24 mouse cellular contexts compared by ENCODE assay signal in the genomic region with DNA sequence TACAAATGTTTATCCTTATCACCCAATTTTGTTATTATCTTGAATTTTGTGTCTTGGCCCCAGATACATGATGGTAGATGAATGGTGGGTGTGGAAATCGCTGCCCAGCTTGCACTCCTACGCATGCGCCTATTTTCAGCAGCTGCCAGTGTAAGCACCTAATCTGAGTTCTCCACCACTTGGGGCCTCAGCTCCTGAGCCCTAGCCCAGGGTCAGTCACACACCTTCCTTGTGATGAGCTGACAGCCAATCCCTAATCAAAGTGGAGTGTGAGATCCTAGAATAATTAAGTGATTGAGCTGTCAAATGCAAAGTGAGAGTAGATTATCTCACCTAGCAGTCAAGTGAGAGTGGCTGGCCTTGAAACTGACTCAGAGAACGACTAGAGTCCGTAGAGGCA.
DNase-seq lines count a peak whose midpoint lies in the region; ATAC-seq and TF ChIP-seq lines count a peak whose summit lies in the region.
"Had no signal": no experiment of that assay in that cellular context is flagged by ENCODE, and none has a peak within 500 bp of the region (broad histone marks: within the 10 kb centered on the region; RNA-seq: fewer than 3 reads in every experiment).

No protein-coding gene starts in this region.

- H3K27me3 ChIP-seq in heart, embryonic 10.5 days (ENCODE audit: insufficient read depth, poor library complexity, severe bottlenecking), result no peaks in the 10 kb centered on the region
- no peaks in the 10 kb centered on the region for H3K27me3 ChIP-seq in heart, postnatal 0 days (ENCODE audit: control insufficient read depth, insufficient read depth, low read length)
- H3K27me3 ChIP-seq: CH12.LX; embryonic facial prominence, embryonic 12.5 days; forebrain, embryonic 13.5 days; forebrain, embryonic 15.5 days; Patski had no signal

- WGBS in heart, embryonic 10.5 days, result 49% methylated on average over 5 of the region's 5 CpGs
- WGBS in heart, postnatal 0 days, result 47% methylated on average over 5 of the region's 5 CpGs

- H3K4me1 ChIP-seq in heart, embryonic 10.5 days, result peaks cover 10% of the 10 kb centered on the region; the same call in 1 of the 2 replicates
- H3K4me1 ChIP-seq in heart, postnatal 0 days (ENCODE audit: control insufficient read depth, insufficient read depth), result no peaks in the 10 kb centered on the region
- H3K4me1 ChIP-seq: embryonic facial prominence, embryonic 10.5 days; embryonic facial prominence, embryonic 12.5 days; forebrain, embryonic 13.5 days; forebrain, embryonic 15.5 days had no signal

- no peak for TF ChIP-seq CTCF in heart, postnatal 0 days (IDR thresholded peaks at IDR 0.05; ENCODE audit: low read depth)

- peak; percentile 75 for DNase-seq in heart, embryonic 10.5 days (ENCODE audit: low spot score)
- no peak for DNase-seq in heart, postnatal 14 days
- DNase-seq in heart, postnatal 0 days (ENCODE audit: low spot score), result no peak
- no peak for DNase-seq in heart, postnatal 4 days
- DNase-seq in retina, postnatal 1 day, result peak; percentile 9
- no peak for DNase-seq in retina, embryonic 14.5 days (ENCODE audit: low spot score)
- DNase-seq: adrenal gland, adult 8-10 months; adrenal gland, postnatal 14 days; adrenal gland, postnatal 36 days; B cell, adult 2 months; cerebellum, adult 11-12 months; cerebellum, adult 2 months; cerebellum, adult 9-10 months; cerebellum, postnatal 10 days; cerebellum, postnatal 25 days had no signal

- H3K9ac ChIP-seq in heart, postnatal 0 days (replicated peaks; ENCODE audit: low read depth, low read length), result no peak overlapping the region
- H3K9ac ChIP-seq: embryonic facial prominence, embryonic 12.5 days; forebrain, embryonic 13.5 days; forebrain, embryonic 15.5 days had no signal

- H3K27ac ChIP-seq in heart, embryonic 10.5 days, result no peak overlapping the region
- no peak overlapping the region for H3K27ac ChIP-seq in heart, postnatal 0 days (ENCODE audit: low read depth)
- H3K27ac ChIP-seq: embryonic facial prominence, embryonic 10.5 days; embryonic facial prominence, embryonic 12.5 days; forebrain, embryonic 13.5 days; forebrain, embryonic 15.5 days had no signal

- ATAC-seq in heart, postnatal 0 days (ENCODE audit: insufficient read depth, low read depth), result 0 out of 2 replicates have a peak, but pooled peaks have one; percentile 17
- ATAC-seq: activated CD4-positive, CD25-positive, alpha-beta regulatory T cell, adult 4 months; CD4-positive, CD25-positive, alpha-beta regulatory T cell, adult 4 months; forebrain, embryonic 13.5 days; forebrain, embryonic 15.5 days; Patski had no signal

- intact Hi-C loops in heart, postnatal 14 days (cut with DNase I), result no loop called here

- H3K36me3 ChIP-seq in heart, embryonic 10.5 days, result peaks cover 17% of the 10 kb centered on the region
- H3K36me3 ChIP-seq in heart, postnatal 0 days (replicated peaks; ENCODE audit: control insufficient read depth, insufficient read depth, low read length), result peaks cover 21% of the 10 kb centered on the region
- H3K36me3 ChIP-seq: forebrain, embryonic 15.5 days had no signal

- no peak overlapping the region for H3K4me2 ChIP-seq in heart, postnatal 0 days (ENCODE audit: low read depth, low read length)
- H3K4me2 ChIP-seq: embryonic facial prominence, embryonic 12.5 days; forebrain, embryonic 13.5 days; forebrain, embryonic 15.5 days had no signal

- no peak for TF ChIP-seq EP300 in heart, postnatal 0 days (IDR thresholded peaks at IDR 0.05; ENCODE audit: low read depth)

- no peaks in the 10 kb centered on the region for H3K9me3 ChIP-seq in heart, embryonic 10.5 days
- no peaks in the 10 kb centered on the region for H3K9me3 ChIP-seq in heart, postnatal 0 days (replicated peaks; ENCODE audit: control insufficient read depth, low read length)
- H3K9me3 ChIP-seq: embryonic facial prominence, embryonic 10.5 days; embryonic facial prominence, embryonic 12.5 days; forebrain, embryonic 13.5 days; forebrain, embryonic 15.5 days; G1E had no signal

- H3K4me3 ChIP-seq in heart, embryonic 10.5 days, result no peak overlapping the region
- H3K4me3 ChIP-seq in heart, postnatal 0 days (ENCODE audit: low read depth, low read length), result no peak overlapping the region
- H3K4me3 ChIP-seq: embryonic facial prominence, embryonic 10.5 days; embryonic facial prominence, embryonic 12.5 days; forebrain, embryonic 13.5 days; forebrain, embryonic 15.5 days had no signal

Comparison
In these comparisons a context has a peak if more than half of its experiments do, and no peak if none do; other contexts are left out.
1. DNase-seq: peak in heart, embryonic 10.5 days (single experiment) and retina, postnatal 1 day (single experiment); none in heart, postnatal 14 days (0 of 2), heart, postnatal 0 days (single experiment), heart, postnatal 4 days (single experiment) and retina, embryonic 14.5 days (single experiment).